Mouse (Mus musculus) cortical plate, adult 2 months (tissue): ENCODE data around the gene Fam81b.
A peak's percentile ranks its signal among the peaks of the same experiment; 100 is the strongest.

Experiments used
- CTCF ChIP-seq: fragments of 200-500 bp; IDR thresholded peaks from 2 replicates; pipeline ENCODE4 v1.5.1; 2011; ENCODE audit warnings: mild to moderate bottlenecking, control low read depth, low read length; ENCODE audit not compliant: insufficient read depth; ENCODE audit errors: extremely low read depth
- POLR2A ChIP-seq: fragments of 200-500 bp; IDR thresholded peaks from 2 replicates; pipeline ENCODE4 v1.6.1; 2011; ENCODE audit warnings: mild to moderate bottlenecking, low read length, control low read depth; ENCODE audit not compliant: insufficient read depth; ENCODE audit errors: extremely low read depth

GRCm38 (mm10) chr13:76215397-76215796 is 89.5 kb downstream of the Fam81b start:
- TF ChIP-seq POLR2A (no peak), CTCF (peak; percentile 44; the same call in 1 of the 2 replicates)
